Mouse (Mus musculus) Patski (cell line): ENCODE data around the gene Spef1. TPM values are rescaled to one million over a fixed set of nuclear protein-coding genes. Genes with fewer than 3 reads are reported as not detected.

ENCODE experiments used
- ATAC-seq: fragments of 100-300 bp; one replicate; pipeline ENCODE4 v1.8.0; 2021
- CTCF ChIA-PET: fragments of 350-600 bp; sonication (Branson Sonifier 250); formaldehyde crosslinking; loops from one replicate; lab custom pipeline; 2022; ENCODE audit warnings: inconsistent platforms; lab: Charles Lee
- POLR2A ChIA-PET: fragments of 350-600 bp; sonication (Branson Sonifier 250); formaldehyde crosslinking; loops from one replicate; lab custom pipeline; 2022; ENCODE audit warnings: antibody characterized with exemption, inconsistent platforms; lab: Charles Lee
- DNase-seq: peaks from one replicate; pipeline ENCODE4 v3.0.0-alpha.2; 2011; ENCODE audit warnings: low read depth, low spot score
- H3K27me3 ChIP-seq: fragments of 371-371 bp; one replicate; pipeline ENCODE4 v1.5.1; 2021
- CTCF ChIP-seq: fragments of 100-300 bp; IDR thresholded peaks from one replicate; pipeline ENCODE4 v1.5.1; 2021
- in situ Hi-C: fragments of 300-500 bp; cut with MboI; formaldehyde crosslinking; loops from 3 replicates; pipeline ENCODE4 v1.11.1; 2018; ENCODE audit warnings: low pct_unique_long_range_greater_than_20kb, mixed read lengths
- polyA plus RNA-seq: library from polyadenylated mRNA; unstranded; gene quantifications from one replicate; pipeline ENCODE4 v1.2.3, GENCODE M21; 2021

Gene Spef1
- polyA plus RNA-seq, 1 experiment from 2014 or later, result 9.4 TPM

DNA sequence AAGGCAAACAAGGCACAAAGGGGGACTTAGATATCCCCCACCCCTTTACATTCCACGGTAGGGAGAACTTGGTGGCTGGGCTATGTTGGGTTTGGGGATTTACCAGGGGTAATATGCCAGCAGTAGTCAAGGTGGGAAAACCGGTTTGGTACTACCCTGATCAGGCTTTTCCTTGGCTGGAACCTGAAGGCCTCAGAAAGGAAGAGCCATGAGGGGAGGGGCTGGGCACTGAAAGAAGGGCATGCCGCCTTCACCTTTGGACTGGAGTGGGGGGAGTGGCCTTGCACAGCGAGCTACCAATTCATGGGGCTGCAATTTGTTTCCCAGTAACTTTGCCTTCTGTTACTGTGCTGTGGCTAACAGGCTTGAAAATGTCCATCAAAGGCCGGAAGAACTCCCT lies 10.6 kb downstream of the Spef1 start:
- ATAC-seq (no peak), DNase-seq (no peak)
- ChIA-PET CTCF (interaction anchor here (1.0 to 1.3 kb wide), 3 partner anchors 9 to 82 kb away, joined by 3 to 4 read pairs (median 3); no protein-coding TSS in a partner anchor), POLR2A (interaction anchor here (0.6 kb wide), 1 partner anchor 25 kb away, joined by 3 read pairs; no protein-coding TSS in a partner anchor)
- TF ChIP-seq CTCF, result no peak
- no peaks in the 10 kb centered on the region for H3K27me3 ChIP-seq
- in situ Hi-C loops, result no loop called here

DNA sequence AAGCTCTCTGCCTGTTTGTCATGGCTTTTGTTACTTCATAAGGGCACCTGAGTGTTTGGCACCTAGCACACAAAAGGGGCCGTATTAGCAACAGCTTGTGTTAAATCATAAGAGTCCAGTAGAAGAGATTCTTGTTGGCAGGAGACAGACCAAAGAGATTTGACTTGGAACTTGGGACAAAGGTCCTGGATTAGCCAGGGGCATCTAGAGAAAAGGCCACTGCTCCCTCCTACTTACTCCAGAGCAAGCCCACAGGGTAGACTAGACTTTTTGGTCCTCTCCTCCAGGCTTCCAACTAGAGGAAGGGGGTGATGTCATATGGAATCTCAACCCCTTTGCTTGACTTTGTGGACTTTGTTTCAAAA lies 11.2 kb downstream of the Spef1 start:
- ChIA-PET POLR2A (interaction anchor here (0.6 kb wide), 1 partner anchor 24 kb away, joined by 3 read pairs; no protein-coding TSS in a partner anchor), CTCF (interaction anchor here (0.9 to 1.3 kb wide), 5 partner anchors 10 to 81 kb away, joined by 3 to 4 read pairs (median 3); no protein-coding TSS in a partner anchor)
- no peaks in the 10 kb centered on the region for H3K27me3 ChIP-seq
- ATAC-seq (no peak), DNase-seq (no peak)
- in situ Hi-C loops, result no loop called here
- TF ChIP-seq CTCF, result no peak

DNA sequence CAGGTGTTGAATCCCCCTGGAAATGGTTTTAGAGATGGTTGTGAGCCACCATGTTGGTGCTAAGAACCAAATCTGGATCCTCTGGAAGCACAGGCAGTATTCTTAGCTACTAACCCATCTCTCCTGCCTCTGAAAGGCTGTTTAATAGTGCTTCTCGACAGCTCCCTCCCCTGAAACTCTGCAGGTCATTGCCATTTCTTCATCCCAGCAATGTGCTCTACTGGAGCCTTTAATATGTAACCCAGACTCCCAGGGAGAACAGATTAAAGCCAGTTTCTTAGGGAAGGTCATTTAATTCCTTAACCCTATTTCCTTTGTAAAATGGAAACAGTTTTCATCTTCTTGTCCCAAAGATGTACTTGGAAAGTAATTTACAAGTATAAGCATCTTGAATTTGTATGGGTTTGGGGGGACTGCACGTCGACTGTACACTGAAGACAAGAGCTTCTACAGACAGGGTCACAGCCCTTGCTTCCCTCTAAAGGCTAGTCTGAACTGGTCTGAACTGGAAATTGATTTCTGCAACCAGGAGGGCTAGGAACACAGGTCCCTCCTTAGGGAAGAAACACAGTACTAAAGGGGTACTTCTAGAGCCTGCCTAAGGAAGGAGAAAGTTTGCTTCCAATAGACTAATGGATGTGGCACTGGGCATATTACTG lies 11.7 kb downstream of the Spef1 start:
- ATAC-seq (no peak), DNase-seq (no peak)
- no peak for TF ChIP-seq CTCF
- POLR2A ChIA-PET, result no interaction called here
- CTCF ChIA-PET, result interaction anchor here (0.9 to 1.3 kb wide), 4 partner anchors 28 to 81 kb away, joined by 3 to 4 read pairs (median 3); no protein-coding TSS in a partner anchor
- H3K27me3 ChIP-seq, result no peaks in the 10 kb centered on the region
- in situ Hi-C loops, result no loop called here

DNA sequence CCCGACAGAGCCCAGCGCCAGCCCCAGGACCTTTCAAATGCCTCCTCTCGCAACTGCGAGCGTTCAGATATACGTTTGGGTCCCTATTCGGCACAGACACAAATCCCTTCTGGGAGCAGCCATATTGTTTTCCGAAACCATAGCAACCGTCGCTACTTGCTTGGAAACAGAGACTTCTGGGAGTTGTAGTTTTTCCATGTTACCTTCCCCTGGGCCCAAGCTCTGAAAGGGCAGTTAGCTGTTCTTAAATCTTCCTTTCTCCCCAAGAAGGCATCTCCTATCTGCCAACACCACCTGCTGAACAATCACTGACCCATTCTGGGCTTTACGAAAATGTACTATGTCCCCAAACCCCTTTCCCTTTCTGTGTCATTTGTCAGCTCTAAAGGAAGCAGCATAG lies 12.4 kb downstream of the Spef1 start:
- H3K27me3 ChIP-seq, result no peaks in the 10 kb centered on the region
- DNase-seq (no peak), ATAC-seq (no peak)
- POLR2A ChIA-PET, result no interaction called here
- CTCF ChIA-PET, result interaction anchor here (1.2 to 1.6 kb wide), 3 partner anchors 13 to 47 kb away, joined by 3 to 5 read pairs (median 3); no protein-coding TSS in a partner anchor
- in situ Hi-C loops, result no loop called here
- TF ChIP-seq CTCF, result no peak

DNA sequence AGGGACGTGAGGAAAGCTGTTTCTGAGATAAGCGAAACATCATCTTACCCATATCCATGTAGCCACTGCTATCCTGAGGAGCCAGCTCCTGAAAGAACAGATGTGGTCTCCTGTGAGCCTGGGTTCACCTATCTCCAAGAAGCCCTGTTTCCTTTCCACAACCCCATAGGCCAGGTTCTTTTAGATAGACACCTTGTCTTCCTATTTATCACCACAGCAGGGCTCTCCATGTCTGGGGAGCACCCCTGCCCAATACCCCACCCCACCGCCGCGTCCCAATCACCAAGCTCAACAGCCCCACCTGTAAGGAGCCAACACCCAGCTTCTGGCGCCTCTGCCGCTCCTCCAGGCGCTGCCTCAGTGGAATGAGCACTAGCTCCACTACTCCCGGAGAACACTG lies 14.8 kb downstream of the Spef1 start:
- in situ Hi-C loops, result no loop called here
- ChIA-PET POLR2A (interaction anchor here (3.0 kb wide), 1 partner anchor 12 kb away, joined by 8 read pairs; the partner anchor contains the start of gene 1700037H04Rik), CTCF (interaction anchor here (0.8 kb wide), 1 partner anchor 78 kb away, joined by 3 read pairs; no protein-coding TSS in a partner anchor)
- TF ChIP-seq CTCF, result no peak
- H3K27me3 ChIP-seq, result no peaks in the 10 kb centered on the region
- ATAC-seq (no peak), DNase-seq (no peak)

DNA sequence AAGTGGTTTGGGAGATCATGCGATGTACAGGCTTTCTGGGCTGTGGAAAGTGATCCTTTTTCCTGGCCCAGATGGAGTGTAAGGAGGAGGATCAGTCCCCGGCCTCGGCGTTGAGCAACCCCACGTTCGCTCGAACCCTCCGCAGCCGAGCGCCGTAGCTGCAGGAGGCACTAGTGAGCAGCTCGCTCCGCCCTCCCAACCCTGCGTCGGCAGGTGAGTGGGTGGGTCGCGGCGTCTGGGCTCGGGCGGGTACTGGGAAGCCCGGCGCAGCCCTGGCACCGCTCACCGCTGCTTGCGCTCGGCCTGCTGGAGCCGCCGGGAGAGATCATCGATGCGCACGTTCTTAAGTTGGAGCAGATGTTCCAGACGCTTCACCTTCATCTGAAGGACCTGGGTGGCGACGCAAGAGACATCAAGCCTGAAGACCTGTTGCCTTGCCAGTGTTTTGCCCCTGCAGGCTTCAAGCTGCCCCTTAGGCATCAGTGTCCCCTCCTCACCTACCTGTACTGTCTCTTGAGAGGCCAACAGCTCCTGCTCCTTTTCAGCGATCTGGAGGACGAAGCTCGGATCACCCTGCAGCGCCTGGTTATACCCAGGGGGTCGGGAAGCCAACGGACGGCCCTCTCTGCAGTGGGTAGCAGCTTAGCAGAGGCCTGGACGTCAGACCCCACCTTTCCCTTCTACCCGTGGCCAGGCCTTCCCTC lies 15.5 kb downstream of the Spef1 start:
- ATAC-seq (no peak), DNase-seq (no peak)
- H3K27me3 ChIP-seq, result no peaks in the 10 kb centered on the region
- CTCF ChIA-PET, result interaction anchor here (0.8 to 1.3 kb wide), 2 partner anchors 11 to 77 kb away, joined by 3 read pairs; partner anchors contain the start of gene 1700037H04Rik
- in situ Hi-C loops, result no loop called here
- POLR2A ChIA-PET, result interaction anchor here (3.0 kb wide), 1 partner anchor 12 kb away, joined by 8 read pairs; the partner anchor contains the start of gene 1700037H04Rik
- TF ChIP-seq CTCF, result no peak

DNA sequence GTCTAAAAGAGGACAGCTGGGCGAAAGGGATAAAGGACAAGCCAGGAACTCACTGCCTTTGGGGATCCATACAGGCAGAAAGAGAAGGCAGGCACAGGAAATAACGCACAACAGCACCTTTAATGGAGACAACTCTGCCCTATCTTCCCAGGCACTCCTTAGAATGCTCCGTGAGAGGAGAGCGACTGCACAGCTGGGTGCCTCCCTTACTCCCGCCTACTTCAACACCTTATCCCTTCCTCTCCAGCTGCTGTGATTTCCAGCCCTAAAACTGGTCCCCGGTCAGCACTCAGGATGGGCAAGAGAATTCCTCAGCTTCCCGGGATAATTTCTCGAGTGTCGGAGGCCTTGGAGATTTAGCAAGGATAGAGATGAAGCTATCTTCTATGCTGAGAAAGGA lies 16.1 kb downstream of the Spef1 start:
- no peak for TF ChIP-seq CTCF
- in situ Hi-C loops, result no loop called here
- no peak for ATAC-seq
- POLR2A ChIA-PET, result interaction anchor here (3.0 kb wide), 1 partner anchor 11 kb away, joined by 8 read pairs; the partner anchor contains the start of gene 1700037H04Rik
- H3K27me3 ChIP-seq, result no peaks in the 10 kb centered on the region
- CTCF ChIA-PET, result interaction anchor here (1.3 kb wide), 1 partner anchor 11 kb away, joined by 3 read pairs; the partner anchor contains the start of gene 1700037H04Rik
- DNase-seq, result no peak

DNA sequence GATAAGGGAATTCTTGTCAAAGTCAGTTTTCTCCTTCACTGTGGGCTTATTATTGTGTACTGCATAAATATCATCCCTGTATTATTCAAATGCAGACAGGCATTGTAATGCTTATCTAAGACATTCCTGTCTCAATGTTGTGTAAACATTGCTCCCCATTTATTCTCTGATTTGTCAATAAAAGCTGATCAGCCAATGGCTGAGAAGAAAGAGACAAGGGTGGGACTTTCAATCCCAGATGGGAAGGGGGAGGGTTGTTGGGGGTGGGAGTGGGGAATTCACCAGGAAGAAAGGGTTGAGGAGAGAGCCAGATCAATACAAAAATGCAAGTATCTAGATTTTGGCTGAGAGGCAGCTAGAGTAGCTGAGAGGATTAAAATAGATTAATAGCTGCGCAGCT lies 18.2 kb downstream of the Spef1 start:
- ChIA-PET CTCF (interaction anchor here (1.1 to 1.8 kb wide), 3 partner anchors 9 to 75 kb away, joined by 3 to 5 read pairs (median 4); partner anchors contain the start of gene 1700037H04Rik), POLR2A (no interaction called here)
- H3K27me3 ChIP-seq, result no peaks in the 10 kb centered on the region
- DNase-seq (no peak), ATAC-seq (no peak)
- in situ Hi-C loops, result loop anchor here (10.0 kb wide), 1 partner anchor 204 kb away; no protein-coding TSS in a partner anchor
- TF ChIP-seq CTCF, result no peak

DNA sequence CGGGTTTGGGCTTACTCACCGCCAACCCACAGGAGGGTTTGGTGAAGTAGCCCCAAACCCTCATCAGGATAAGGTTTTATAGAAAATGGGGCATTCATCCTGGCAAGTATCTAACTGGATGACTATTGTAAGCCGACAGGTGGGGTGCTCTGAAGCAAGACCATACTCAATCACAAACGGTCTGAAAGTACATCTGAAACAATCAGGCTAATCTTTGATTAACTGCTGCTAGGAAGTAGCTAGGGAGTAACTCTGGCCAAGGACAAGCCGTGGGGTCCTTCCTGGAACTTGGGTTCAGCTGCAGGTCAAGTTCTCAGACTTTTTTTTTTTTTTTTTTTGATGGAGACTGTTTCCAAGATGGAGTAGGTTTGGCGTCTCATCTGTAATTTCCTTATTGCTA lies 19.1 kb downstream of the Spef1 start:
- H3K27me3 ChIP-seq, result no peaks in the 10 kb centered on the region
- DNase-seq, result no peak
- in situ Hi-C loops, result loop anchor here (10.0 kb wide), 1 partner anchor 203 kb away; no protein-coding TSS in a partner anchor
- ChIA-PET POLR2A (no interaction called here), CTCF (interaction anchor here (0.6 to 1.1 kb wide), 3 partner anchors 73 to 350 kb away, joined by 3 read pairs; no protein-coding TSS in a partner anchor)
- ATAC-seq, result no peak
- no peak for TF ChIP-seq CTCF

DNA sequence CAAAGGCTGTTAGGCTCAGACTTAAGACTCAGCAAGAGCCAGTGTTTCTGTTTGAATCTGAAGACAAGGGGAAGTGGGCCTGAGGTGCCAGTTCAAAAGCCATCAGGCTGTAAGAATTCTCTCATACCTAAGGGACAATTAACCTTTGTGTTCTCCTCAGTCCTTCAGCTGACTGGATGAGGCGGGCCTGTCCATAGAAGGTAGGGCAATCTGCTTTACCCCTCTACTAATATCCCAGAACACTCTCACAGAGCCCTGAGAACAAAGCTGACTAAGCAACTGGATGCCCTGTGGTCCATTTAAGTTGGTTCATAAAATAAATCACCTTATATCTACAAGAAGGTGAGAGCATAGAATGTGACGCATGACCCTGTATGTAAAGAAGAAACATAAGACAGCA lies 20.9 kb downstream of the Spef1 start:
- ChIA-PET CTCF (no interaction called here), POLR2A (no interaction called here)
- no peaks in the 10 kb centered on the region for H3K27me3 ChIP-seq
- TF ChIP-seq CTCF, result no peak
- in situ Hi-C loops, result loop anchor here (10.0 kb wide), 1 partner anchor 201 kb away; no protein-coding TSS in a partner anchor
- DNase-seq, result no peak
- no peak for ATAC-seq
